Mouse (Mus musculus) G1E (cell line): ENCODE results near the gene Cerk.

Experiments used
- CTCF ChIP-seq: IDR thresholded peaks from 2 replicates; pipeline ENCODE4 v1.5.1; 2012; ENCODE audit warnings: low read depth, low read length, inconsistent platforms, mixed read lengths
- GATA1 ChIP-seq: IDR thresholded peaks from 2 replicates; pipeline ENCODE4 v1.6.1; 2012; ENCODE audit warnings: borderline replicate concordance, low read length, inconsistent platforms, mixed read lengths
- TAL1 ChIP-seq: conservative IDR thresholded peaks from 2 replicates; pipeline ENCODE4 v1.6.1; 2012; ENCODE audit warnings: low read depth, low read length, inconsistent platforms, mixed read lengths

DNA sequence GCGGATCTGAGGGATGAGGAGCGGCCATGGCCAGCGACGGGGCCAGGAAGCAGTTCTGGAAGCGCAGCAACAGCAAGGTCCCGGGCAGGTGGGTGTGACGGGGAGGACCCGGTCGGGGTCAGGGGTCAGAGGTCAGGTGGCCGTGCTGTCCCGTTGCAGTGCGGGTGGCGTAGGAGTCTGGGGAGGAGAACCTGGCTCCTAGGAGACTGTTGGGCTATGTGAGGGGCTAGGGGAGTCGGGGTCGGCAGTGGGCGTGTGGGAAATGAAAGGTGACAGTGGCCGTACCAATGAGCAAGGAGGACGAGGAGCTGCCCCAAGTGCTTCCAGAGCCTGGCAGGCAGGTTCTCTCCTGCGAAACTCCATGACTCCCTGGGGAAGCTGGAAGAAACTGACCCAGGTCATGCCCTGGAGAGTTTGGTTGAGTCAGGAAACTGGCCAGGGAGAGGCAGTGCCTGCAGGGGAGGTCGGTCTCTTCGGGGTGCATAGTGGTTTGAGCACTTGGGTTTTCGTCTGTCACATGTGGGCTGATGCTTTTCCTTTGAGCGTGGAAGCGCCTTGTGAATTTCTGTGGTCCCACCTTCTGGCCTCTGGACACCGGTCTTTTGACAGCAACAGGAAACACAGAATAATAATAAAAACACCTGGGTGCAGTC, 28.7 kb upstream of the Cerk start:
- TF ChIP-seq CTCF (no peak), GATA1 (no peak), TAL1 (no peak)
